Mouse (Mus musculus) cerebellum, adult 2 months (tissue): ENCODE measurements around the gene Mfsd10. TPM values are rescaled to one million over a fixed set of nuclear protein-coding genes. Genes with fewer than 3 reads are reported as not detected.
A peak's percentile ranks its signal among the peaks of the same experiment; 100 is the strongest.

ENCODE experiments used
- DNase-seq, 2 experiments: peaks; one replicate each; pipeline ENCODE4 v3.0.0; 2021
- H3K27ac ChIP-seq: fragments of 200-500 bp; 2 replicates; pipeline ENCODE4 v1.5.1; 2012; ENCODE audit warnings: low read length, control low read depth, inconsistent platforms; ENCODE audit not compliant: insufficient read depth
- H3K27me3 ChIP-seq: fragments of 200-500 bp; 2 replicates; pipeline ENCODE4 v1.6.1; 2012; ENCODE audit warnings: inconsistent platforms, mild to moderate bottlenecking, low read length, moderate library complexity; ENCODE audit not compliant: control insufficient read depth, insufficient read depth
- H3K4me1 ChIP-seq: fragments of 200-500 bp; 2 replicates; pipeline ENCODE4 v1.6.1; 2011; ENCODE audit warnings: low read length; ENCODE audit not compliant: control insufficient read depth, insufficient read depth
- H3K4me3 ChIP-seq: fragments of 200-500 bp; replicated peaks from 2 replicates; pipeline ENCODE3; 2011; ENCODE audit warnings: mild to moderate bottlenecking, low read depth, low read length, control low read depth; ENCODE audit not compliant: insufficient read depth
- CTCF ChIP-seq: fragments of 200-500 bp; IDR thresholded peaks from 2 replicates; pipeline ENCODE4 v1.5.1; 2011; ENCODE audit warnings: low read depth, mild to moderate bottlenecking, control low read depth, low read length, moderate library complexity, borderline replicate concordance; ENCODE audit not compliant: insufficient read depth
- POLR2A ChIP-seq: fragments of 200-500 bp; IDR thresholded peaks from 2 replicates; pipeline ENCODE4 v1.6.1; 2011; ENCODE audit warnings: low read length, control low read depth, borderline replicate concordance; ENCODE audit not compliant: insufficient read depth
- WGBS: fragments of 180-500 bp; shearing (Covaris S2); methylation state at CpG from one replicate; pipeline ENCODE4 v1.1.7; 2018; 5-methylcytosine and 5-hydroxymethylcytosine counted together
- polyA plus RNA-seq: library from polyadenylated mRNA; depleted of rRNA; stranded (reverse); fragments of >200 nt; gene quantifications from 2 replicates; pipeline ENCODE4 v1.2.3, GENCODE M21; 2012

Mfsd10 gene
- polyA plus RNA-seq, 1 experiment, result 114 TPM

- TF ChIP-seq CTCF (no peak), POLR2A (no peak)
- peak overlapping the region; percentile 19; the same call in 1 of the 2 replicates for H3K27ac ChIP-seq
- no peak for DNase-seq
- no peak overlapping the region for H3K4me3 ChIP-seq
- no peaks in the 10 kb centered on the region for H3K27me3 ChIP-seq
- WGBS, result 77% methylated on average over 13 of the region's 13 CpGs
- H3K4me1 ChIP-seq, result peaks cover 12% of the 10 kb centered on the region
Measured at GRCm38 (mm10) chr5:34634746-34635400, 2.1 kb downstream of the Mfsd10 start.

GRCm38 (mm10) chr5:34633641-34634040, 3.4 kb downstream of the Mfsd10 start:
- no peak for TF ChIP-seq CTCF
- TF ChIP-seq POLR2A, result no peak
- DNase-seq, result peak in 1 of 2 experiments; percentile 12
- whole genome bisulfite sequencing, result 55% methylated on average over 4 of the region's 4 CpGs
- H3K27me3 ChIP-seq, result no peaks in the 10 kb centered on the region
- no peak overlapping the region for H3K4me3 ChIP-seq
- peaks cover 12% of the 10 kb centered on the region for H3K4me1 ChIP-seq
- no peak overlapping the region for H3K27ac ChIP-seq

- Histone ChIP-seq H3K4me3 (no peak overlapping the region), H3K27me3 (no peaks in the 10 kb centered on the region), H3K4me1 (peaks cover 12% of the 10 kb centered on the region), H3K27ac (no peak overlapping the region)
- TF ChIP-seq CTCF (no peak), POLR2A (no peak)
- no peak for DNase-seq
- WGBS, result 91% methylated on average over 2 of the region's 2 CpGs
Measured at GRCm38 (mm10) chr5:34632996-34633395, 4.0 kb downstream of the Mfsd10 start.

GRCm38 (mm10) chr5:34609966-34610365, 27.0 kb downstream of the Mfsd10 start:
- 92% methylated on average over 4 of the region's 4 CpGs for WGBS
- H3K27me3 ChIP-seq, result no peaks in the 10 kb centered on the region
- no peak overlapping the region for H3K4me3 ChIP-seq
- H3K27ac ChIP-seq, result no peak overlapping the region
- peaks cover 11% of the 10 kb centered on the region for H3K4me1 ChIP-seq
- TF ChIP-seq POLR2A, result no peak
- no peak for TF ChIP-seq CTCF
- DNase-seq, result no peak

GRCm38 (mm10) chr5:34608226-34608625, 28.8 kb downstream of the Mfsd10 start:
- peak overlapping the region; percentile 53 for H3K27ac ChIP-seq
- no peaks in the 10 kb centered on the region for H3K27me3 ChIP-seq
- DNase-seq, result peak; percentile 43
- no peak overlapping the region for H3K4me3 ChIP-seq
- peaks cover 11% of the 10 kb centered on the region for H3K4me1 ChIP-seq
- WGBS, result 8% methylated on average over 3 of the region's 3 CpGs
- TF ChIP-seq POLR2A (no peak), CTCF (no peak)

- Histone ChIP-seq H3K4me1 (peaks cover 11% of the 10 kb centered on the region), H3K4me3 (no peak overlapping the region), H3K27ac (peak overlapping the region; percentile 30), H3K27me3 (no peaks in the 10 kb centered on the region)
- DNase-seq, result peak; percentile 54 to 71
- TF ChIP-seq POLR2A (no peak), CTCF (peak; percentile 38; the same call in 1 of the 2 replicates)
- 12% methylated on average over 8 of the region's 8 CpGs for WGBS
Measured at GRCm38 (mm10) chr5:34607100-34607880, 29.7 kb downstream of the Mfsd10 start.

- Histone ChIP-seq H3K4me1 (peaks cover 11% of the 10 kb centered on the region), H3K4me3 (no peak overlapping the region), H3K27me3 (no peaks in the 10 kb centered on the region), H3K27ac (no peak overlapping the region)
- WGBS, result 40% methylated on average over 5 of the region's 5 CpGs
- DNase-seq, result no peak
- no peak for TF ChIP-seq POLR2A
- TF ChIP-seq CTCF, result no peak
Measured at GRCm38 (mm10) chr5:34604576-34604975, 32.4 kb downstream of the Mfsd10 start.
